Mouse (Mus musculus): Measurements from ENCODE around the gene Flnc.
A peak's percentile ranks its signal among the peaks of the same experiment; 100 is the strongest.

GRCm38 (mm10) chr6:29484716-29485559 is 51.9 kb downstream of the Flnc start:
- peak; percentile 92 for TF ChIP-seq CTCF (IDR thresholded peaks at IDR 0.05; ENCODE audit: insufficient read depth, low read length)
- TF ChIP-seq POLR2A (IDR thresholded peaks at IDR 0.05; ENCODE audit: borderline replicate concordance, extremely low read depth, low read depth, low read length), result no peak
